In genomic region chr2:131261481-131262212, GRCm38 (mm10) we compare ENCODE assay signal across 8 mouse cellular contexts. TPM values are rescaled to one million over a fixed set of nuclear protein-coding genes. Genes with fewer than 3 reads are reported as not detected.
A peak's percentile ranks its signal among the peaks of the same experiment; 100 is the strongest.
DNase-seq lines count a peak whose midpoint lies in the region; ATAC-seq and TF ChIP-seq lines count a peak whose summit lies in the region.

No protein-coding gene starts in this region.

- H3K27me3 ChIP-seq in heart, embryonic 16.5 days (ENCODE audit: control insufficient read depth, insufficient read depth, low read length): no peaks in the 10 kb centered on the region
- no peaks in the 10 kb centered on the region for H3K27me3 ChIP-seq in MEL (ENCODE audit: control insufficient read depth in 1 of 2, insufficient read depth in 2 of 2, low read length in 2 of 2)
- no peaks in the 10 kb centered on the region for H3K27me3 ChIP-seq in liver, embryonic 11.5 days (replicated peaks; ENCODE audit: control insufficient read depth, insufficient read depth, low read length)
- no peaks in the 10 kb centered on the region for H3K27me3 ChIP-seq in stomach, postnatal 0 days (ENCODE audit: control insufficient read depth, insufficient read depth, low read length)

- ATAC-seq in heart, embryonic 16.5 days (replicated peaks; ENCODE audit: extremely low read depth, insufficient read depth, low FRiP score): peak; percentile 35
- ATAC-seq in erythroid progenitor cell, adult 5-6 weeks (replicated peaks; ENCODE audit: low FRiP score, poor library complexity, severe bottlenecking): peak; percentile 40
- ATAC-seq in liver, embryonic 11.5 days (replicated peaks; ENCODE audit: low FRiP score): peak; percentile 48
- peak; percentile 46 for ATAC-seq in stomach, postnatal 0 days (ENCODE audit: low FRiP score, low TSS enrichment)

- peak overlapping the region; percentile 90 for H3K27ac ChIP-seq in heart, embryonic 16.5 days (ENCODE audit: low read length)
- H3K27ac ChIP-seq in MEL (ENCODE audit: control insufficient read depth, low read depth, low read length): peak overlapping the region; percentile 77
- peak overlapping the region; percentile 100 for H3K27ac ChIP-seq in liver, embryonic 11.5 days (ENCODE audit: low read depth, low read length)
- peak overlapping the region; percentile 100 for H3K27ac ChIP-seq in stomach, postnatal 0 days (replicated peaks)

- 7% methylated on average over 10 of the region's 10 CpGs for WGBS in heart, embryonic 16.5 days
- 7% methylated on average over 10 of the region's 10 CpGs for WGBS in liver, embryonic 11.5 days
- 6% methylated on average over 10 of the region's 10 CpGs for WGBS in stomach, postnatal 0 days

- no peak for TF ChIP-seq EP300 in MEL (IDR thresholded peaks at IDR 0.05; ENCODE audit: low read depth in 1 of 2, low read length in 2 of 2)
- no peak for TF ChIP-seq EP300 in stomach, postnatal 0 days (optimal IDR thresholded peaks at IDR 0.05)

- peak overlapping the region; percentile 89 for H3K4me3 ChIP-seq in heart, embryonic 16.5 days (ENCODE audit: low read length)
- H3K4me3 ChIP-seq in MEL (ENCODE audit: control insufficient read depth in 1 of 2, insufficient read depth in 1 of 2, low read depth in 2 of 2, low read length in 2 of 2): peak overlapping the region; percentile 68 to 90
- peak overlapping the region; percentile 88 for H3K4me3 ChIP-seq in liver, embryonic 11.5 days (ENCODE audit: low read depth, low read length)
- H3K4me3 ChIP-seq in stomach, postnatal 0 days (ENCODE audit: low read depth, low read length): peak overlapping the region; percentile 79

- TF ChIP-seq CTCF in MEL (IDR thresholded peaks at IDR 0.05 in 2 of 3, conservative IDR thresholded peaks at IDR 0.05 in 1 of 3; ENCODE audit: control insufficient read depth in 1 of 3, insufficient read depth in 1 of 3, low read depth in 2 of 3, low read length in 3 of 3, poor library complexity in 1 of 3, severe bottlenecking in 1 of 3): no peak
- TF ChIP-seq CTCF in stomach, postnatal 0 days (IDR thresholded peaks at IDR 0.05; ENCODE audit: low read depth): no peak

- no peaks in the 10 kb centered on the region for H3K9me3 ChIP-seq in heart, embryonic 16.5 days (replicated peaks; ENCODE audit: control insufficient read depth, low read length)
- H3K9me3 ChIP-seq in MEL (replicated peaks; ENCODE audit: insufficient read depth, low read length): no peaks in the 10 kb centered on the region
- no peaks in the 10 kb centered on the region for H3K9me3 ChIP-seq in liver, embryonic 11.5 days (ENCODE audit: control insufficient read depth, low read length)
- no peaks in the 10 kb centered on the region for H3K9me3 ChIP-seq in stomach, postnatal 0 days (ENCODE audit: control insufficient read depth, low read length)

- H3K79me2 ChIP-seq in MEL (ENCODE audit: control insufficient read depth, insufficient read depth, low read length, poor library complexity): peaks cover 26% of the 10 kb centered on the region

- H3K9ac ChIP-seq in heart, embryonic 16.5 days (ENCODE audit: low read length): peak overlapping the region; percentile 84
- peak overlapping the region; percentile 90 for H3K9ac ChIP-seq in MEL (ENCODE audit: control insufficient read depth, low read depth, low read length, poor library complexity, severe bottlenecking)
- peak overlapping the region; percentile 98 for H3K9ac ChIP-seq in liver, embryonic 11.5 days (ENCODE audit: low read depth, low read length)
- peak overlapping the region; percentile 72 for H3K9ac ChIP-seq in stomach, postnatal 0 days (ENCODE audit: low read length)

- H3K36me3 ChIP-seq in heart, embryonic 16.5 days (ENCODE audit: control insufficient read depth, insufficient read depth): 0 out of 2 replicates have a peak, but pooled peaks cover 2% of the 10 kb centered on the region
- H3K36me3 ChIP-seq in MEL (ENCODE audit: control insufficient read depth in 1 of 2, insufficient read depth in 2 of 2, low read length in 2 of 2): peaks cover 0 to 35% of the 10 kb centered on the region in 2 experiments; a peak in 2 of 4 replicates
- no peaks in the 10 kb centered on the region for H3K36me3 ChIP-seq in liver, embryonic 11.5 days (ENCODE audit: control insufficient read depth, insufficient read depth, low read length)
- no peaks in the 10 kb centered on the region for H3K36me3 ChIP-seq in stomach, postnatal 0 days (ENCODE audit: control insufficient read depth, insufficient read depth, low read length)

- H3K4me2 ChIP-seq in heart, embryonic 16.5 days (ENCODE audit: low read depth, low read length): peak overlapping the region; percentile 70
- H3K4me2 ChIP-seq in liver, embryonic 11.5 days: peak overlapping the region; percentile 77
- H3K4me2 ChIP-seq in stomach, postnatal 0 days (replicated peaks; ENCODE audit: low read depth): peak overlapping the region; percentile 77

- peaks cover 38% of the 10 kb centered on the region for H3K4me1 ChIP-seq in heart, embryonic 16.5 days (ENCODE audit: control insufficient read depth, insufficient read depth, low read length)
- H3K4me1 ChIP-seq in MEL (ENCODE audit: control insufficient read depth in 1 of 2, insufficient read depth in 2 of 2, low read length in 2 of 2): peaks cover 12 to 40% of the 10 kb centered on the region in 2 experiments
- peaks cover 41% of the 10 kb centered on the region for H3K4me1 ChIP-seq in liver, embryonic 11.5 days (replicated peaks; ENCODE audit: control insufficient read depth, insufficient read depth, low read length)
- 0 out of 2 replicates have a peak, but pooled peaks cover 6% of the 10 kb centered on the region for H3K4me1 ChIP-seq in stomach, postnatal 0 days (replicated peaks; ENCODE audit: control insufficient read depth, insufficient read depth)

- no peak for TF ChIP-seq RAD21 in MEL (IDR thresholded peaks at IDR 0.05; ENCODE audit: low read depth, low read length)

- no peak for DNase-seq in heart, adult 11 months
- no peak for DNase-seq in MEL (ENCODE audit: low read depth, low spot score)
- DNase-seq in liver, embryonic 11.5 days (ENCODE audit: low spot score): no peak
- no peak for DNase-seq in stomach, postnatal 0 days (ENCODE audit: low spot score)
- no peak for DNase-seq in gastrocnemius, adult 8-10 months (ENCODE audit: low spot score in 2 of 2)
- DNase-seq in retina, embryonic 14.5 days (ENCODE audit: low spot score): no peak

- no peak for TF ChIP-seq POLR2A in MEL (IDR thresholded peaks at IDR 0.05; ENCODE audit: control insufficient read depth in 1 of 2, insufficient read depth in 1 of 2, low read depth in 1 of 2, low read length in 2 of 2, poor library complexity in 1 of 2)

TF ChIP-seq in MEL, 35 proteins besides CTCF, POLR2A, EP300 and RAD21:
- TF ChIP-seq E2F4 (IDR thresholded peaks at IDR 0.05; ENCODE audit: borderline replicate concordance, low read depth, low read length): no peak; the same call in 1 of the 2 replicates
- peak; percentile 46; the same call in 1 of the 2 replicates for TF ChIP-seq MXI1 (IDR thresholded peaks at IDR 0.05; ENCODE audit: low read depth, low read length)
- no peak for TF ChIP-seq MAZ (IDR thresholded peaks at IDR 0.05; ENCODE audit: low read depth, low read length)
- TF ChIP-seq GABPA (IDR thresholded peaks at IDR 0.05; ENCODE audit: low read depth, low read length): no peak
- no peak for TF ChIP-seq JUND (IDR thresholded peaks at IDR 0.05; ENCODE audit: low read depth, low read length)

RNA-seq across cellular contexts. Expression of gene Pank2, which starts 0.6 kb away (rescaled TPM):
- 20.0 and 22.9 TPM in 2 replicates for polyA plus RNA-seq in heart, embryonic 16.5 days (2015; fragmentation: Nextera tagmentation; extraction: Ambion mirVana)
- total RNA-seq in MEL (2012; rRNA removed): 34.9 and 36.0 TPM in 2 replicates
- polyA plus RNA-seq in MEL (2012; ENCODE audit: insufficient read depth in 1 of 2, insufficient read length in 2 of 2, low read depth in 1 of 2, low replicate concordance in 2 of 2, missing spikeins in 1 of 2): 100 to 1,000 TPM in 1 of 2 experiments, 10 to 100 TPM in 1; 71.8 to 275 TPM
- 40.0 and 69.2 TPM in 2 replicates for total RNA-seq in erythroid progenitor cell, adult 5-6 weeks (2015; ENCODE audit: low replicate concordance)
- total RNA-seq in erythroid progenitor cell, adult 5-6 weeks (2017; ENCODE audit: low replicate concordance): 37.8 and 65.5 TPM in 2 replicates
- 37.1 and 41.7 TPM in 2 replicates for polyA plus RNA-seq in liver, embryonic 11.5 days (2014; fragmentation: Nextera tagmentation; extraction: Ambion mirVana)
- polyA plus RNA-seq in stomach, postnatal 0 days (2015; fragmentation: Nextera tagmentation; extraction: Ambion mirVana): 28.3 and 32.4 TPM in 2 replicates
- 10 to 100 TPM; 18.9 to 25.4 (median 23.8) TPM for total RNA-seq in gastrocnemius, adult 8-10 months (2022)

RNA-seq across cellular contexts. Expression of gene Mavs, which starts 27.8 kb away (rescaled TPM):
- 28.2 and 29.6 TPM in 2 replicates for polyA plus RNA-seq in heart, embryonic 16.5 days (2015; fragmentation: Nextera tagmentation; extraction: Ambion mirVana)
- total RNA-seq in MEL (2012; rRNA removed): 21.2 and 21.3 TPM in 2 replicates
- polyA plus RNA-seq in MEL (2012; ENCODE audit: insufficient read depth in 1 of 2, insufficient read length in 2 of 2, low read depth in 1 of 2, low replicate concordance in 2 of 2, missing spikeins in 1 of 2): 10 to 100 TPM in 1 of 2 experiments, not detected in 1; 32.1 TPM
- 27.0 and 33.1 TPM in 2 replicates for total RNA-seq in erythroid progenitor cell, adult 5-6 weeks (2015; ENCODE audit: low replicate concordance)
- total RNA-seq in erythroid progenitor cell, adult 5-6 weeks (2017; ENCODE audit: low replicate concordance): 12.3 and 16.3 TPM in 2 replicates
- 29.7 and 30.0 TPM in 2 replicates for polyA plus RNA-seq in liver, embryonic 11.5 days (2014; fragmentation: Nextera tagmentation; extraction: Ambion mirVana)
- 14.7 and 17.3 TPM in 2 replicates for polyA plus RNA-seq in stomach, postnatal 0 days (2015; fragmentation: Nextera tagmentation; extraction: Ambion mirVana)
- total RNA-seq in gastrocnemius, adult 8-10 months (2022): 10 to 100 TPM; 39.9 to 46.3 (median 43.4) TPM

RNA-seq across cellular contexts. Expression of gene Ap5s1, which starts 54.8 kb away (rescaled TPM):
- polyA plus RNA-seq in heart, embryonic 16.5 days (2015; fragmentation: Nextera tagmentation; extraction: Ambion mirVana): 40.7 and 41.9 TPM in 2 replicates
- total RNA-seq in MEL (2012; rRNA removed): 9.6 TPM in 2 replicates
- 10 to 100 TPM in 1 of 2 experiments, not detected in 1; 12.7 TPM for polyA plus RNA-seq in MEL (2012; ENCODE audit: insufficient read depth in 1 of 2, insufficient read length in 2 of 2, low read depth in 1 of 2, low replicate concordance in 2 of 2, missing spikeins in 1 of 2)
- 10.8 and 11.3 TPM in 2 replicates for total RNA-seq in erythroid progenitor cell, adult 5-6 weeks (2015; ENCODE audit: low replicate concordance)
- total RNA-seq in erythroid progenitor cell, adult 5-6 weeks (2017; ENCODE audit: low replicate concordance): 10.9 and 11.4 TPM in 2 replicates
- polyA plus RNA-seq in liver, embryonic 11.5 days (2014; fragmentation: Nextera tagmentation; extraction: Ambion mirVana): 18.1 and 19.2 TPM in 2 replicates
- 22.0 and 24.6 TPM in 2 replicates for polyA plus RNA-seq in stomach, postnatal 0 days (2015; fragmentation: Nextera tagmentation; extraction: Ambion mirVana)
- 10 to 100 TPM; 10.7 to 21.6 (median 18.7) TPM for total RNA-seq in gastrocnemius, adult 8-10 months (2022)
